Mouse (Mus musculus) CH12.LX (cell line): ENCODE measurements around the gene Cabcoco1. TPM values are rescaled to one million over a fixed set of nuclear protein-coding genes. Genes with fewer than 3 reads are reported as not detected.

Experiments used
- DNase-seq: peaks from one replicate; pipeline ENCODE4 v3.0.0-alpha.2; 2013; ENCODE audit errors: extremely low read depth
- H3K27ac ChIP-seq: 2 replicates; pipeline ENCODE4 v1.5.1; 2012; ENCODE audit warnings: low read depth, mild to moderate bottlenecking, control low read depth, moderate library complexity; ENCODE audit not compliant: insufficient read depth
- H3K27me3 ChIP-seq: replicated peaks from 2 replicates; pipeline ENCODE3; 2012; ENCODE audit warnings: inconsistent platforms
- H3K36me3 ChIP-seq, 2 experiments: replicated peaks in 1 of 2; 2 replicates each; pipeline versions ENCODE3 to v1.6.1; 2012; ENCODE audit warnings: inconsistent platforms in 1 of 2, low read length in 1 of 2, mild to moderate bottlenecking in 1 of 2, mixed read lengths in 1 of 2, moderate library complexity in 1 of 2; ENCODE audit not compliant: control insufficient read depth in 1 of 2, insufficient read depth in 1 of 2
- H3K4me1 ChIP-seq, 2 experiments: 2 replicates each; pipeline ENCODE4 v1.6.1; 2012; ENCODE audit warnings: inconsistent platforms in 1 of 2, moderate library complexity in 1 of 2; ENCODE audit not compliant: insufficient read depth in 2 of 2, control insufficient read depth in 1 of 2
- H3K4me2 ChIP-seq: 2 replicates; pipeline ENCODE4 v1.6.1; 2012; ENCODE audit warnings: low read depth, mild to moderate bottlenecking, control low read depth; ENCODE audit not compliant: poor library complexity, insufficient read depth, severe bottlenecking
- H3K4me3 ChIP-seq, 3 experiments: fragments of 150-350 bp in 1 of 3; sonication (generic) in 1 of 3; replicated peaks in 1 of 3; 2 replicates each; pipeline versions ENCODE3 to v1.5.1; 2011 to 2012; ENCODE audit warnings: low read depth in 2 of 3, low read length in 2 of 3, mild to moderate bottlenecking in 2 of 3, moderate library complexity in 2 of 3, control low read depth in 1 of 3, improper control_type of control experiment in 1 of 3, inconsistent platforms in 1 of 3, mixed read lengths in 1 of 3; ENCODE audit not compliant: poor library complexity in 1 of 3
- H3K79me2 ChIP-seq: replicated peaks from 2 replicates; pipeline ENCODE4 v1.6.1; 2012; ENCODE audit warnings: mild to moderate bottlenecking, moderate library complexity; ENCODE audit not compliant: control insufficient read depth, poor library complexity, insufficient read depth, severe bottlenecking; ENCODE audit errors: extremely low read depth
- H3K9ac ChIP-seq: 2 replicates; pipeline ENCODE4 v1.6.1; 2012; ENCODE audit warnings: low read depth, mild to moderate bottlenecking, control low read depth, moderate library complexity; ENCODE audit not compliant: insufficient read depth
- H3K9me3 ChIP-seq: replicated peaks from 2 replicates; pipeline ENCODE3; 2012; ENCODE audit warnings: low read length, inconsistent platforms, mixed read lengths
- CHD2 ChIP-seq: IDR thresholded peaks from 2 replicates; pipeline ENCODE4 v1.6.1; 2011; ENCODE audit warnings: low read length, improper control_type of control experiment
- ELF1 ChIP-seq: IDR thresholded peaks from 2 replicates; pipeline ENCODE4 v1.6.1; 2014; ENCODE audit warnings: low read depth, mild to moderate bottlenecking, inconsistent platforms, low read length, improper control_type of control experiment
- ETS1 ChIP-seq: conservative IDR thresholded peaks from 2 replicates; pipeline ENCODE4 v1.6.1; 2012; ENCODE audit warnings: low read depth, mild to moderate bottlenecking, inconsistent platforms, low read length, improper control_type of control experiment, moderate library complexity
- GABPA ChIP-seq: IDR thresholded peaks from 2 replicates; pipeline ENCODE4 v1.6.1; 2012; ENCODE audit warnings: low read depth, low read length, improper control_type of control experiment, inconsistent platforms; ENCODE audit not compliant: insufficient replicate concordance
- KAT2A ChIP-seq: IDR thresholded peaks from 2 replicates; pipeline ENCODE4 v1.6.1; 2012; ENCODE audit warnings: low read length, improper control_type of control experiment, inconsistent platforms; ENCODE audit not compliant: insufficient replicate concordance
- MAX ChIP-seq: IDR thresholded peaks from 2 replicates; pipeline ENCODE4 v1.6.1; 2011; ENCODE audit warnings: low read length, improper control_type of control experiment
- MAZ ChIP-seq: IDR thresholded peaks from 2 replicates; pipeline ENCODE4 v1.6.1; 2012; ENCODE audit warnings: low read depth, mild to moderate bottlenecking, inconsistent platforms, low read length, improper control_type of control experiment, moderate library complexity
- MYC ChIP-seq: IDR thresholded peaks from 2 replicates; pipeline ENCODE4 v1.6.1; 2011; ENCODE audit warnings: low read depth, mild to moderate bottlenecking, improper control_type of control experiment, low read length
- TBP ChIP-seq: conservative IDR thresholded peaks from 2 replicates; pipeline ENCODE4 v1.6.1; 2011; ENCODE audit warnings: low read depth, low read length, improper control_type of control experiment
- TCF12 ChIP-seq: IDR thresholded peaks from 2 replicates; pipeline ENCODE4 v1.6.1; 2014; ENCODE audit warnings: low read depth, mild to moderate bottlenecking, inconsistent platforms, low read length, improper control_type of control experiment
- USF2 ChIP-seq: conservative IDR thresholded peaks from 2 replicates; pipeline ENCODE4 v1.6.1; 2011; ENCODE audit warnings: low read depth, low read length, improper control_type of control experiment
- ZC3H11A ChIP-seq: IDR thresholded peaks from 2 replicates; pipeline ENCODE4 v1.6.1; 2012; ENCODE audit warnings: low read depth, mild to moderate bottlenecking, inconsistent platforms, low read length, improper control_type of control experiment
- ZKSCAN1 ChIP-seq: IDR thresholded peaks from 2 replicates; pipeline ENCODE4 v1.6.1; 2012; ENCODE audit warnings: low read depth, inconsistent platforms, low read length, improper control_type of control experiment, borderline replicate concordance
- ZNF384 ChIP-seq: IDR thresholded peaks from 2 replicates; pipeline ENCODE4 v1.6.1; 2012; ENCODE audit warnings: low read depth, low read length, improper control_type of control experiment, inconsistent platforms
- dilution Hi-C: fragments of 300-500 bp; cut with MboI; formaldehyde crosslinking; loops from 2 replicates; pipeline ENCODE4 v1.14.3; 2020; ENCODE audit warnings: low sequenced_read_pairs; ENCODE audit not compliant: extremely low pct_unique_long_range_greater_than_20kb, extremely low pct_ligation_motif_present
- in situ Hi-C: fragments of 300-500 bp; cut with MboI; formaldehyde crosslinking; loops from 3 replicates; pipeline ENCODE4 v1.14.3; 2019; ENCODE audit warnings: low sequenced_read_pairs, low pct_ligation_motif_present, low pct_unique_long_range_greater_than_20kb, mixed read lengths
- polyA plus RNA-seq: library from polyadenylated mRNA; unstranded; fragments of >175 nt; gene quantifications from 2 replicates; pipeline ENCODE4 v1.2.1, GENCODE M21; 2012; ENCODE audit warnings: low read depth; ENCODE audit not compliant: insufficient read length
- total RNA-seq, 2 experiments: library from RNA; depleted of rRNA; stranded (reverse); fragments of 300-350 nt in 1 of 2; fragments of >200 nt in 1 of 2; gene quantifications; 2 replicates each; pipeline ENCODE4 v1.2.3; 2012 to 2014

Gene Cabcoco1
- total and polyA plus RNA-seq, 3 experiments: 0.72 to 2.4 (median 0.90) TPM

DNA sequence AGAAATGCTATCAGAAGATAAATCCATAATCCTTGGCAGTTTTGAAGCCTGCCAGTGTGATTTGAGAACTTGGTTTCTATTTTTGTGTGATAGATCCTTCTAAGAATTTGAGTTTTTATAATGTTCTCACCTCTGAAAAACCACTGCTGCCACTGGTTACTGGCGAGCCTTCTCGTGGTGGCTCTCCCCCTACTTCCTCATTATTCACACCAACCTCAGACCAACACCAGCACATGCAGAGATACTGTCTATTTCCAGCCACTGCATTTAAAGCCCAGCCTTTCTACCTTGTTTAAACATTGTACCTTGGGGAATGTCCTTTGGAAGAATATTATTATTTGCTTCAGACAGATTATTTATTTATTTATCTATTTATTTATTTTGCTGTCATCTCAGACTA is 121.8 kb downstream of the Cabcoco1 start:
- H3K9ac ChIP-seq: no peak overlapping the region
- H3K4me3 ChIP-seq: no peak overlapping the region
- H3K36me3 ChIP-seq: no peaks in the 10 kb centered on the region
- dilution Hi-C loops (no loop called here), in situ Hi-C loops (no loop called here)
- no peaks in the 10 kb centered on the region for H3K9me3 ChIP-seq
- H3K27me3 ChIP-seq: no peaks in the 10 kb centered on the region
- H3K27ac ChIP-seq: no peak overlapping the region
- TF ChIP-seq USF2 (no peak), ELF1 (0 out of 2 replicates have a peak, but pooled peaks have one; percentile 54)
- no peak for DNase-seq
- H3K4me2 ChIP-seq: no peak overlapping the region
- peaks cover 0 to 11% of the 10 kb centered on the region in 2 experiments; a peak in 1 of 4 replicates for H3K4me1 ChIP-seq
- H3K79me2 ChIP-seq: no peaks in the 10 kb centered on the region; the same call in 1 of the 2 replicates

- Histone ChIP-seq H3K27me3 (no peaks in the 10 kb centered on the region), H3K9me3 (no peaks in the 10 kb centered on the region), H3K9ac (no peak overlapping the region), H3K4me2 (no peak overlapping the region), H3K36me3 (no peaks in the 10 kb centered on the region), H3K79me2 (no peaks in the 10 kb centered on the region; the same call in 1 of the 2 replicates), H3K4me3 (no peak overlapping the region), H3K27ac (no peak overlapping the region), H3K4me1 (peaks cover 0 to 11% of the 10 kb centered on the region in 2 experiments; a peak in 1 of 4 replicates)
- in situ Hi-C loops (no loop called here), dilution Hi-C loops (no loop called here)
- no peak for TF ChIP-seq MAX
- no peak for TF ChIP-seq ZKSCAN1
- TF ChIP-seq GABPA: no peak
- TF ChIP-seq ETS1: no peak
- TF ChIP-seq ZC3H11A: no peak
- TF ChIP-seq ELF1: no peak
- TF ChIP-seq TCF12: no peak
- no peak for TF ChIP-seq MAZ
- no peak for TF ChIP-seq MYC
- no peak for TF ChIP-seq KAT2A
- TF ChIP-seq ZNF384: no peak
- no peak for TF ChIP-seq CHD2
- no peak for TF ChIP-seq TBP
- no peak for DNase-seq
Measured at GRCm38 (mm10) chr10:68417074-68417790, 124.5 kb downstream of the Cabcoco1 start.
